Mouse (Mus musculus) frontal cortex, adult 2 months (tissue): ENCODE results near the gene Gm5431. TPM values are rescaled to one million over a fixed set of nuclear protein-coding genes. Genes with fewer than 3 reads are reported as not detected.

Experiments
- DNase-seq, 2 experiments: peaks; one replicate each; pipeline ENCODE4 v3.0.0; 2022; ENCODE audit warnings: low spot score in 1 of 2; ENCODE audit errors: extremely low spot score in 1 of 2
- polyA plus RNA-seq: library from polyadenylated mRNA; depleted of rRNA; stranded (reverse); fragments of >200 nt; gene quantifications from 2 replicates; pipeline ENCODE4 v1.2.3, GENCODE M21; 2012; rRNA removed

Gm5431 gene
- polyA plus RNA-seq, 1 experiment: 0.18 TPM

DNA sequence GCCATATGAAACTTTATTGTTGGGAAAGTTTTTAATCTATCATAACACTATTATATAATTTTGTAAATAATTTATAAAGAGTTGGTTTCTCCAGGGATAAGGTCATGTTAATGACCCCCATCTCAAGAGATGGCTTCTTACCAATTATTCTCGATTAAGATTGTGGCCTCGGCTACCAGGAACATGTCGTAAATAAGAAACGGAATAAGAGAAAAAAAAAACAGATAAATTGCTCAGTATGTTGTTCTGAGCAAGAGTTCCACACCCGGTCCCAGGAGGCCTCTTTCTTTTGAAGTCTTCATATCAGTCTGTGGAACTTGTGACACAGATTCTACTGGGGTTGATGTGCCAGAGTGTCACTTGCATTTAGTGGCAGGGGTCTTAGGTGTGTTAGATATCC, 60.8 kb downstream of the Gm5431 start:
- no peak for DNase-seq

DNA sequence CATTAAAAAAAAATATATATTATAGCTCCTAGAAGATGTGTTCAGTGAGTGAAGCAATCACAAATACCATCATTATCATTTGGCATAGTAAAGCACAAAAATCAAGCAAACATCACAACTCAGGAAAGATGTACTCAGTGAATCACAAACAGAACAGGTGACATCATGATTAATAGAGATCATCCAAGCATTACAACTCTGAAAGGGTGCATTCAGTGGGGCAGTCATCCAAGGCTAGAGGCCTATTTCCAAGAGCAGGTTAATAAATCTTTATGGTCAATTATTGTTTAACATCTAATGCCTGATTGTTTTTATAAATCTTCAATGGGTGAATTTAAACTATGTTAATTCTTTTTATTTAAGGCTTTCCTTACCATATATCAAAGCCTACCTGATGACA, 61.2 kb downstream of the Gm5431 start:
- no peak for DNase-seq

DNA sequence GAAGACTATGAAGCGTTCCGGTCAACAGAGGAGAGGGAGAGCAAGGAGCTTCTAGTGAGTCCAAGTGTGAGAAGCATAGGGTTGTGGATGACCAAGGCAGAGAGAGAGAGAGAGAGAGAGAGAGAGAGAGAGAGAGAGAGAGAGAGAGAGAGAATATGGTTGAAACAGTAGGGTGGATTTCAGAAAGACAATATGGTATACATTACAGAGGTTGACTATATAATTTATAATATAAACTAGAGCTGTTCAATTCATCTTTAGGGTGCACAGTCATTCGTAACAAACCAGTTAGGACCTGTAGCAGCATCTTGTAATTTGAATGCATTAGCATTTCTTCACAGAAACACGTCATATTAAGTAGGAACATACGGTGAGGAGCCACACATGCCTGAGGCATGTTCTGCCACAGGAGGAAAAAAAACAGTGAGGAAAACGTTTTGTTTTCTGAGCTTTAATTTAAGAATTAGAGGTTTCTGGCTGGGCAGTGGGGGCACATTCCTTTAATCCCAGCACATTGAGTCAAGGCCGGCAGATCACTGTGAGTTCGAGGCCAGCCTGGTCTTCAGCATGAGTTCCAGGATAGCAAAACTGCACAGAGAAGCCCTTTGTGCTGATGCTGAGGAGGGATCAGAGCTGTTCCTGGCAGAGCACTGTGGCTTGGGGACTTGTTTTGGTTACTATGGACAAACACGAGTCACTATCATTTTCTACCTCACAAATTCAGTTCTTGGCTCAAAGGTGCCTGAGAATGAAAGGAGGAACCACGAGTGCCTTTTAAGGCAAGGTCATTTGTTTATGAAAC, 62.9 kb downstream of the Gm5431 start:
- no peak for DNase-seq

DNA sequence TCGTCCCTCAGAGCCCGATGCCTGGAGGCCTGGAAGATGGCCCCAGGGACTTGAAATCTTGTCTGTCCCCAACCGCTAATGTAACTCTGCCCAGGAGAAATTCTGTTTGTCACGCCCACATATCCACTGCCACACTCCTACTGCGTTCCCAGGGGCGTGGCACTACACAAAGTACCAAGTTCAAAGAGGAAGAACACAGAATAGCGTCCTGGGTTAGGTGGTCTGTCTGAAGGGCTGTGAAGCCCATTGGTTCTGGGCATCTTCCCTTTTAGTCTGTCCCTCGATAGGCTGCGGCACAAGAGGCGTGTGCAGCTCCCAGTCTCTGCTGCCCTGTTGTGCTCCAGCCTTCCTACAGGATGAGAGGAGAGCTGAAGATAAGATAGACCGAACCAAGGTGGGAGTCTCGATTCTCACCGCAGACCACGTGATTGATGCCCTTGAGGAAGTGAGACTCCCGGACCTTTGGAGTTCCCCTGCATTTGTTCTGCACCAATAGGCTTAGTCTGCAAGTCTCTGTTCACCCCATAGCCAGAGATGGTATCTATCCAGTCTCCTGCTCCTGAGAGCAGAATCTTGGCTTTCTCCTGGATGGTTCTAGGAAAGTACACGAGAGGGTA, 63.7 kb downstream of the Gm5431 start:
- DNase-seq: peak in 1 of 2 experiments; percentile 26

Other genes with a start within 250 kb of the Gm5431 start
- gene Rack1, start 101.9 kb downstream of the Gm5431 start, polyA plus RNA-seq: 453 and 472 TPM in 2 replicates
- gene Trim41, start 84.9 kb downstream of the Gm5431 start, polyA plus RNA-seq: 41.4 and 47.6 TPM in 2 replicates
- gene Trim7, start 76.1 kb downstream of the Gm5431 start, polyA plus RNA-seq: 3.7 and 4.6 TPM in 2 replicates
- 24.1 and 28.7 TPM in 2 replicates for gene Gm12184, start 75.6 kb downstream of the Gm5431 start, polyA plus RNA-seq
- gene Irgm1, start 30.5 kb downstream of the Gm5431 start, polyA plus RNA-seq: 12.1 and 12.7 TPM in 2 replicates
- gene Psme2b, start 44.0 kb upstream of the Gm5431 start, polyA plus RNA-seq: 0.90 and 1.5 TPM in 2 replicates
- gene Olfr56, start 76.7 kb upstream of the Gm5431 start, polyA plus RNA-seq: 0.10 and 0.11 TPM in 2 replicates
- 0.42 and 0.64 TPM in 2 replicates for gene 9930111J21Rik1, start 77.2 kb upstream of the Gm5431 start, polyA plus RNA-seq
- gene Gm12185, start 90.0 kb upstream of the Gm5431 start, polyA plus RNA-seq: 0.08 and 0.12 TPM in 2 replicates
- gene Tgtp1, start 92.0 kb upstream of the Gm5431 start, polyA plus RNA-seq: 1.3 and 1.8 TPM in 2 replicates
- 1.3 TPM in 2 replicates for gene 9930111J21Rik2, start 149.0 kb upstream of the Gm5431 start, polyA plus RNA-seq
- gene Tgtp2, start 162.0 kb upstream of the Gm5431 start, polyA plus RNA-seq: 1.4 and 1.6 TPM in 2 replicates
- gene Ifi47, start 174.4 kb upstream of the Gm5431 start, polyA plus RNA-seq: 1.7 and 2.0 TPM in 2 replicates
- gene Olfr1396, start 212.7 kb upstream of the Gm5431 start, polyA plus RNA-seq: not detected in 2 replicates
- gene Olfr1395, start 240.1 kb upstream of the Gm5431 start, polyA plus RNA-seq: 0.04 and 0.11 TPM in 2 replicates